Mouse (Mus musculus): ENCODE measurements around the gene Plch2.

Plch2 gene

DNA sequence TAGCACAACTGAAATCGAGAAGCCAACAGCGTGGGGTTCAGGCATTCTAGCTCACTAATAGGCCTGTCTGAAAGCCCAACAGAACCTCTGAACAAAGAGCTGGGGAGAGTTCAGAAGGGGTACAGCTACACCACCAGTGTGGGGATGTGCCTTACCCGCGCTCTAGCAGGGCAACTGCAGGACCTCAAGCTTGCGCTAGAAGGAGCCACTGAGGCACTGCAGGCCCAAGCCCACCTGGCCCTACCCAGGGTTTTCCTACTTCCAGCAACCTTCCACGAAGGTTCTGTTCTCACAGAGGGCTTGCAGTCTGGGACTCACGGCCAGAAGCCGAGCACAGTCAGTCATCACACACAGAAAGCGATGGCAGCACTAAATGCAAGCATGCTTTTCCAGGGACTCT is 18.6 kb upstream of the Plch2 start:
- no peak for DNase-seq (ENCODE audit: low read depth in 1 of 2, low spot score in 2 of 2)

DNA sequence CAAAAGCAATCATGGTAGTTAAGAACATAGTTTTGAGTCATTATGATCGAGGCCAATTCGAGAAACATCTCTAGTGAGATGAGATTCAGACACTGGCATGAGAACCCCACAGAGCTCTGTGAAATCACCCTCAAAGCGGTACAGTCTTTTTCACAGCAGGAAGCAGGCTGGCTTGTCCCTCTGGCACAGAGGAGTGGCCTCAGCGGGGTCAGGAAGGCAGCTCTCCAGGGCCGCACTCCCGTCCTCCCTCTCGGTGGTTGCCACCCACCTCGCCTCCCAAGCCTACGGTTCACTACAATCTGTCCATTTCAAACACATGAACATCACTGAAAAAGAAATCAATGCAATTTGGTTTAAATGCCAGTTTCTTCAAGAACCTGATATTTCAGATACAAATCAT is 17.8 kb upstream of the Plch2 start:
- no peak for DNase-seq (ENCODE audit: low read depth in 1 of 2, low spot score in 2 of 2)

DNA sequence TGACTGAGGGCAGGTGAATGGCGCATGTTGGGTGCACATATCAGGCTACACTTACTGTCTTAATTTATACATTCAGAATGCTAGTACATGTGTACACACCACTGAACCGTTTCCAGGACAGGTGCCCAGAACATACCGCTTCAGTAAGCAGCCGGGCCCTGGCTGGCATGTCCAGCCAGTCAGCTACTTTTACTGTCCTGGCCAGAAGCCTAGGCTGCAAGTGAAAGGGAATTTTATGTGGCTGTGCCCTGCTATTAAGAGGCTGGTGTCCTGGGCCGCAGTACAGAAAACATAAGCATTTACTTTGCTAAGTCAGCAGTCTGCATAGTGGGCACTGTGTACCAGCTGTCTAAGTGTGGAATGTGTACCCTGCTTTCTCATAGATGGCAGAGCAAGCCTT is 14.3 kb upstream of the Plch2 start:
- DNase-seq (ENCODE audit: low read depth in 1 of 2, low spot score in 2 of 2) = no peak

DNA sequence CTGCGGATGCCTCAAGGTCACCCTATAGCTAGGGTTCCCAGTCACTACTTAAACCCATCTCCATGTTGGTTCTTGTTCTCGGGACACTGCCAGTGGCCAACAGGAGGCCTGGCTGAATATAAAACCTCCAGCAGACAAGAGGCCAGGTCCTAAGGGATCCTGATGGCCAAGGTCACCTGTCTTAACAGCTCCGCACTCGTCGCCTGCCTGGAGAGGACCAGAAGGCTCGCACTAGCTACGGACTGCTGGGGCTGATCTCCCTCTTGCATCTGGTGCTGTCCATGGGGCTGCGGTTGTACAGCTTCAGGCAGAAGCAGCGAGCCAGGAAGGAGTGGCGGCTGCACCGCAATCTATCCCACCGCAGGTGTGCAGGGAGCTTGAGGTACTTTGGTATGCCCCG is 13.6 kb upstream of the Plch2 start:
- DNase-seq (ENCODE audit: low read depth in 1 of 2, low spot score in 2 of 2) = no peak

DNA sequence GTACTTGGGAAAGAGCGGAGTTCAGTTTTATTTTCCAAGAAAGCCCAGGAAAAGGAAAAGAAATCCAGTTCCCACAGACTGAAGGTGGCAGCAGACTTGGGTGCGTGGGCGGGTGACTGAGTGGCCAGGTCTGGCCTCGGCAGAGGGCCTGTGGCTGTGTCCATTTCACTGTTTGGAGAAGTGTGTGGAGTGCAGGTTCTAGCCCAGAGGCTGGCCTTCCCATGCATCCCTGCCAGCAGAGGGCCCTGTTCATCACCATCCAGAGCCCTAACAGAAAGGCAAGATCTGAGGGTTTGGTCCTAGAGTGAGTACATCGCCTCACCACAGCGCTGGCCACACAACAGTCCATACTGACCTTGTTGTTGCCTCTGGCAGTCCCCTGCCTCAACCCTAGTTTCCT is 12.6 kb upstream of the Plch2 start:
- DNase-seq (ENCODE audit: low read depth in 1 of 2, low spot score in 2 of 2) = no peak

DNA sequence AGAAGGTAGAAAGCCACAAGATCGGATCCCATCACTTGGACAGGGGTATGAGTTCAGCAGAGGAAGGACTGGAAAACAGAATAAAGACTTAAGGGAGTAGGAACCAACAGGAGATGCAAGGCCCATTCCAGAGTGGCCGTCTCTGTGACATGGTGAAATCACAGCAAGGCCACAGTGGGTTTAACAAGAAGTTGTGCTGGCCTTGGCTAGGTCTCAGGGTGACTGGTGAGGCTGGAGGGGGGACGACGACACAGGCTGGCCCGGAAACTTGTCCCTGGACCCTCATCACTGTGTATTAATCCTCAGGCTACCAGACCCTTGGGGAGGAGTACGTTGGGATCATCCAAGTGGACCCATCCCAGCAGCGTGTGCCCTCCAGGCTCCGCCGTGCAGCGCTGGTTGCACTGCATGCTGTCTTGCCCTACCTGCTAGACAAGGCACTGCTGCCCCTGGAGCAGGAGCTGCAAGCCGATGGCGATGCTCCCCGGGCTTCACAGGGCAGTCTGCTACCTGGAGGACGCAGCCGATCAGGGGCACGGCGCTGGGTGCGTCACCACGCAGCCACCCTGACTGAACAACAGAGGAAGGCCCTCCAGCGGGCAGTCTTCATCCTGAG is 11.9 kb upstream of the Plch2 start:
- no peak for DNase-seq (ENCODE audit: low read depth in 1 of 2, low spot score in 2 of 2)

DNA sequence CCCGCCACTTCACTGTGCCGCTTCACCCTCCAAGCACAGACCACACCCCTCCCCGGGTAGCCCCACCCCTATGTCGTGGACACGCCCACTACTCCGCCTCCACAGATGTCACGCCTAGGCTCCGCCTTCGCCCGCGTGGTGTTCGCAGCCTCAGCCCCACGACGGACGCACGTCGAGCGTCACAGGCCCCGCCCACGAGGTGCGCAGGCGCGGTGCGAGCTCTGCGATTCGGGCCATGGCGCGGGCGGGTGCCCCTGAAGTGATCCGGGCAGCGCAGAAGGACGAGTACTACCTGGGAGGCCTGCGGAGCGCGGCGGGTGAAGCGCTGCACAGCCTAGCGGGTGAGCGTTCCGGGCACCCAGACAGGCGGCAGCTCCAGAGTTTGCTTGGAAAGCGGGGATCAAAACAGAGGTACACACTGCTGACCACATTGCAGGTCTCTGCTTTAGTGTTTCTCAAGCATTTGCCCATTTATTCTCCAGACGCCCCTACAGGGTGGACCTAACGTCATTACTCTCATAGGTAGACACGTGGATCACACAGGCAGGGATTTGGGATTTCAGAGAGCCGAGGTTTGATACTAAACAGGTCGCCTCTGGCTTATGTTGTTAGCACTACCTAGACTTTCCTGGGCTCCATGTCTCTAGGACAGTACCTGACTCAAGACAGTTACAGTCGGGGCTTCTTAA is 10.4 kb upstream of the Plch2 start, which contains the start of gene Pex10:
Gene Pex10, plus strand, starts transcription at position 183 of the 689 bp plus-strand sequence.
- peak; percentile 89 to 98 for DNase-seq (ENCODE audit: low read depth in 1 of 2, low spot score in 2 of 2)

DNA sequence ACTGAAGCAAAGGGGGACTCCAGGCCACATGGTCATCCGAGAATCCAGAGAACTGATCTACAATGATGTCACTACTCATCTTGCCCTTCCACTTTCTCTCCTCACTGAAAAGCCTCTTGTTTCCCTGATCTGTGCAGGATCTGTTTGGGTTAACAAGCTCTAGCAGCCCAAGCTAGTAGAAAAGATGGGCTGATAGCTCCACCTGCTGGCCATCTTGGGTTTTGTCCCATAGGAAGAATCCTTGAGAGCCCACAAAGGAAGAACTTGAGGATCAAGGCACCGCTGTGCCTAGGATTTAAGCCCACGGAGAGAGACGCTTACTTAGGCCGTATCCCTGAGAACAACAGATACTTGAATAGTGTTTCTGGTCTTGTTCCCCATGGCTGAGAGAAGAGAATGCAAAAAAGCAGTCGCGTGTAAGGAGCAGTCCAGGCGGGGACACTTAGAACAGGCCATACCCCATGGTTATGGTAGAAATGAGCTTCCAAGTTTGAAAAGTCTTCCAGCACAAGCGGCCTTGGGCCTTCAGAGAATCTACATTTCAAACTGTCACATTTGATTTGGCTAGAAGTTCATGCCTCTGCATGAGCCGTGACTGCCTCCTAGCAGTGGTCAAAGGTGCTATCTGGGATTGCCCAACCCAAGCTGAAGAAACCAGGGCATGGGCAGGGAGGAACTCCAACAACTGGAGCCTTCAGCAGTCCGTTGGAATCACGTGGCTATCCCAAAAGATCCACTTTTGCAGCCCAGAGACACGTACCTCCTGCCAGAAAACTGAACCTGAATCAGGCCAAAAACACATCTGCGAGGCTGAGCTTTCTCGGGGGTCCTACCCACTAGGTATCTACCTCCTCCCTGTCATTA is 9.6 kb upstream of the Plch2 start:
- peak; percentile 60 to 81 for DNase-seq (ENCODE audit: low read depth in 1 of 2, low spot score in 2 of 2)

DNA sequence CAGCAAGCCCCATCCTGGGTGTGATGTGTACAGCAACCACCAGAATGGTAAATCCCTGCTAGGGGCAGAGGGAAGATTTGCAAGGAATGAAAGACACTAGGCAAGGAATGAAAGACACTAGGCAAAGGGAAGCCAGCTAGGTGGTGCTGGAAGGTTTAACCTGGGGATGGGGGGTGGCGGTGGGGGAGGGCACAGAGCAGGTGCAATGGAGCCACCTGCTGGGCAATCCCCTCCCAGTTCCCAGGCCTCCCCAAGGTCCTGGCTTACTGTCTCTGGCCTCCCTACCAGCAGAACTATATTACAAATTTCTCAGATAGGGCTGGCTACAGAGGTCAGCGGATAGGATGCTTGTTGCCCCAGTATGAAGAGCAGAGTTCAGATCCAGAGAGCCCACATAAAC is 7.9 kb upstream of the Plch2 start:
- DNase-seq (ENCODE audit: low read depth in 1 of 2, low spot score in 2 of 2) = no peak

DNA sequence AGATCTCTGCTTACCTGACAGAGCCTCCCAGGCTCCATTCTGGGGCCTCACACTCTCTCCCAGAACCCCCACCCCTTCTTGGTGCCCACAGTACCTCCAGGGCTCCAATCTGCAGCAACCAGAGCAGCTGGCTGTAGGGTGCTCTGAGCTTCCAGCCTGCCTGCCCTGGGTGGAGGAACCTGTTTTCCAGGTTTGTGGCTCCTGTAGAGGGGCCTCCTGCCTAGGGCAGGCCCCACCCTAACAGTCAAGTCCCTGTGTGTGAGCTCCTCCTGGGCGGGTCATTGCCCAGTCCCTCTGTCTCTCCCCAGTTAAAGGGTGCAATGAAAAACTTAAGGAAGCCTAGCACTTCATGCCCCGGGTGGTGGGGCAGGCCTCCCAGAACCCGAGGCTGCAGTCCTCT is 7.3 kb upstream of the Plch2 start:
- DNase-seq (ENCODE audit: low read depth in 1 of 2, low spot score in 2 of 2) = no peak

DNA sequence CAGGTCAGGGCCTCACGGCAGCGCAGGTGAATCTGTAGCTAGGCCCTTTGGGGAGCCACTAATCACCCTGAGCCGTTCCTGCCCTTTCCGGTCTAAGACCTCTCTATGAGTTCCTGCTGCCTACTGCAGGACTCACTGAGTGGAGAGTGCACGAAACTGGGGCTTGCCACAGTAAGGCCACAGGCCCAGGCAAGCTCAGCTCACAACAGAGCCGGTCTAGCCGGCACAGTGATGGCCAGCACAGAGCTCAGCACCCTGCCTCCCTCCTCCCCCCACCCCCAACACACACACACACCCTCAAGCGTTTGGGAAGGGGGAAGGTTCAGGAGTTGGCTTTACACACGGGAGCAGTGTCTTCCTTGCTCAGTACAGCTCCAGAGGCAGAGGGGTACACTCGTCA is 1.7 kb upstream of the Plch2 start:
- no peak for DNase-seq (ENCODE audit: low read depth in 1 of 2, low spot score in 2 of 2)

DNA sequence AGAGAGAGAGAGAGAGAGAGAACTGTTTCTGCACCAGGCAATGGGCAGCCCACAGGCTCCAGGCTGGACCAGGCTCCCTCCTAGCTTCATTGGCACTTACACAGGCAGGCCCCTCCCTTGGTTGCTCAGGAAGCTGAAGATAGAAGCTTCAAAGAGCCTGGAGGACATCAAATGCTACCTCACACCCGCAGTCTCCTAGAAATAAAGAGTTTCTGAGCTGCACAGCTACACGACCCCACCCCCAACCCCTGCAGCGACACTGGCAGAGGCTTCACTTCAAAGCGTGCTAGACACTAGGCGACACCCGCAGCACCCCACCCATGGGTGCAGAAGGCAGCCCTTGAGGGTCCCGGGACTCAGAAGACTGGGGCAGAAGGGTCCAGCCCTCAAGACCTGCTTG is 6.5 kb downstream of the Plch2 start:
- DNase-seq (ENCODE audit: low read depth in 1 of 2, low spot score in 2 of 2) = no peak

DNA sequence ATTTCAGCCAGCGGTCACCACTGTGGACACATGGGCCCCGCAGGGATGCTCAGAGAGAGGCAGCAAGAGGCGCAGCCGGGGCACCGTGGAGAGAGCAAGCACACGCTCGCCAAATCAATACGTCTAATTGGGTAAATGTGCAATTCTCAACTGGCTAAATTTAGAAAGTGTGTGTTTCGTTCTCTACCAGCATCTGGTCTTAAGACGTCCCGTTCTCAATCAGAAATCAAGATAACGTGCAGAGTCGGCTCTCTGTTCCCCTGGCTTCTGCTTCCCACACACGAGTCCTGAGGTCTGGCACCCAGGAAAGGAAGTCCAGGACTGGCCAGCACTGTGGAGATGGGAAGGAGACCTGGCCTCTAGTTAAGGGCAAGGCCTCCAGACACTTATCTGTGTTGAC is 9.9 kb downstream of the Plch2 start:
- no peak for DNase-seq (ENCODE audit: low read depth in 1 of 2, low spot score in 2 of 2)

DNA sequence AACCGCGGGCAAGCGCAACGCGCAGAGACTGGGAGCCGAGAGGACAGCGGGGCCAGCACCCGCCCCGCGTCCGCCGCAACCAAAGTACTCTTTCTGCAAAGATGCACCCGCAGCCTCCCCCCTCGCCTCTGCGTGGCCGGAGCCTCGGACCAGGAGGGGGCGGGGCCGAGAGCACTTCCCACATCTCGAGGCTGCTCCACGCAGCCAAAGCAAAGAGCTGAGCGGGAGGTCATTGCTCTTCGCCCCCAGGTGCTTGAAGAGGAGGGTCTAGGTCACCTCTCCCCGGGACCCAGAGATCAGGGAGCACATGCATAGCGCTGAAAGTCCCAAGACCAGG is 13.3 kb downstream of the Plch2 start:
- no peak for DNase-seq (ENCODE audit: low read depth in 1 of 2, low spot score in 2 of 2)

DNA sequence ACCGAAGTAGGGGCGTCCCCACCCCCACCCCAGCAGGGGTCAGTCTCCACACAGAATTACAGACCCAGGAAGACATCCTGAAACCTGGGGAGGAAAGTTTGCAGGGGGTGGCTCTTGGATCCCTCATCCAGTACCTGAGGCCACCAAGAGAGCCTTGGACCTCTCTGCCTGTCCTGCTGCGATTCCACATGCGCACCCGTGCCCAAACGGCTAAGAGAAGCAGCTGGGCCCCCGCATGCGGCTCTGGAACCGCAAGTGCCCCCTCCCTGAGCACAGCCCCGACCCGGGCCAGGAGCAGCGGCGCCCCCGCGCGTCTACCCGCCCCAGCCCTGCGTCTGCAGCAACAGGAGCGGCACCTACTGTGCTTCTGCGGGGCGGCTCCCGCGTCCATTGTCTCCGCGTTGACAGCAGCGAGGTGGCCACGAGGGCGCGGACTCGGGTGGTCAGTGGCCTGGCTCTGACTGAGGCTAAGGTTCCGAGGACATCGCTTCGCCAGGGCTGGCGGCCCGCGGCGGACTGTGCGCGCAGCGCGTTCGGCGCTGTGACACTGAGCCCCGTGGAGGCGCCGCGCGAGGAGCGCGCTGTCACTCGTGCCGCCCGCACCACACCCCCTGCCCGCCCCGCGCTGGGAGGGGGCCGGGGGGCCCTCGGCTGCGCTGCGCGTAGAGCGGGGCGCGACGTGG is 13.8 kb downstream of the Plch2 start:
- DNase-seq (ENCODE audit: low read depth in 1 of 2, low spot score in 2 of 2) = no peak

DNA sequence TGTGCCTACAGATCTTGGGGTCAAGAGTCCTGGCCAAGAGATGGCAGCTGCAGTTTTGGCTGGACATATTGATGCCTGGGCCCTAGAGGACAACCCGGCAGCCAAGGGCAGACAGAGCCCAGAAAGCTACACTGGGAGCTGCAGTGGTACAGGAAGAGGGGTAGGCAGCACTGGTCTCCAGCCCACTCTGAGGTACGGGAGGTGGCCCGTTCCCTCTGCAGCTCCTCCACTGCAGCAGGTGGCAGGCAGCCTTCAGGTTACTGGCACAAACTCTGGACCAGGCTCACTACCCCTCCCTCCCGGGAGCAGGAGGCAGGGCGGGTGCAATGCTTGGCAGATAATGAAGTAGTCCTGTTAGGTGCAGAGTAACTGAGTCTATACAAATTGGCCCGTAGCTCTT is 15.9 kb downstream of the Plch2 start:
- no peak for DNase-seq (ENCODE audit: low read depth in 1 of 2, low spot score in 2 of 2)

DNA sequence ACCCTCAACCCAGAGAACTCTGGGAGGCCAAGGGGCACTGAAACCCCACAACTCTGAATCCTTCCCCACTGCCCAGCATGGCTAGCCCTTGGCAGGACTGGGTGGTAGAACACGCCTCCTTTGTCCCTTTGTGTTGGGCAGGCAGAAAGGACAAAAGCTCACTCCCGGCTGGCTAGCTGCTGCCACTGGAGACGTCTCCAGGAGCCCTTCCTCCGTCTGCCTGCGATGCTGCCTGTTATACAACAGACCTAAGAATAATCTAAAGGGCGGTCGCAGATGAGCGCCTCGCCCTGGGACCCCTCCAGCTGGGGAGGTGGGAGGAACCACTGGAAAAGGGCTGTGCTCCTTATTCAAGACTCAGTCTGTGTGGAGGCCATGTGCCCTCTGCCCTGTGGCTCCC is 16.4 kb downstream of the Plch2 start:
- no peak for DNase-seq (ENCODE audit: low read depth in 1 of 2, low spot score in 2 of 2)

DNA sequence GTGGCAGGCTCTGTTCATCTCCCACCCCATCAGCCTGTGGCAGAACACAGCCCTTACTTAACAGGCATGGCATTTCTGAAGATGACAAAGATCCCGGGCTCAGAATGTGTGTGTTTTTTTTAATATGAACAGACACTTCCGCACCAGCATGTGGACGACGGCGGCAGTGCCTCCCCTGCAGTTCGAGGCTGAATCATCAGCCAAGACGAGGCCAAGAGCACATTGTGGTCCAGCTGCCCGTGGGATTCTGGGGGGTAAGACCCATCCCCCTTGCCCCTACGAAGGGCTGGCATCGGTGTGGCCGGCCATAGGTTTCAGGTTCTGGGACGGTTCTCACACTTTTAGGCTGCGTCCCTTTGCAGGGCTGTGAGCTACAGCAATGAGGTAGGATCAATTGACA is 21.8 kb downstream of the Plch2 start:
- DNase-seq (ENCODE audit: low read depth in 1 of 2, low spot score in 2 of 2) = no peak

DNA sequence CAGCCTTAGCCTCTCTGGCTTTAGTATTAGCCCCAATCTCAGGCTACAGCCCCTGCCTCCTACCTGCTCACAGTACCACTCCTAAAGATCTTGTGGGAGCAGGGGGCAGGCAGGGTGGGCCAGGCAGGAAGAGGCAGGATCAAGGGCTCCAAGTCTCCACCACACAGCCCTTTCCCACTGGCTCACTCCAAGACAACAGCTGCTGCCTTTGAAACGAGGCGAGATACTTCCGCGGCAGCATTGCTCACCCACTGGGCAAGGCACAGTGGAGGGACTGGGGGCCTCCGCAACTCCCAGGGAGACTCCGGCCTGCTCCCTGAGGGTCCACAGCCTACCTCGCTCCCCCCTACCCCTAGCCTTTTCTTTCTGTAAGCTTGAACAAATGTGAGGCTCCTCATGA is 22.4 kb downstream of the Plch2 start:
- no peak for DNase-seq (ENCODE audit: low read depth in 1 of 2, low spot score in 2 of 2)

DNA sequence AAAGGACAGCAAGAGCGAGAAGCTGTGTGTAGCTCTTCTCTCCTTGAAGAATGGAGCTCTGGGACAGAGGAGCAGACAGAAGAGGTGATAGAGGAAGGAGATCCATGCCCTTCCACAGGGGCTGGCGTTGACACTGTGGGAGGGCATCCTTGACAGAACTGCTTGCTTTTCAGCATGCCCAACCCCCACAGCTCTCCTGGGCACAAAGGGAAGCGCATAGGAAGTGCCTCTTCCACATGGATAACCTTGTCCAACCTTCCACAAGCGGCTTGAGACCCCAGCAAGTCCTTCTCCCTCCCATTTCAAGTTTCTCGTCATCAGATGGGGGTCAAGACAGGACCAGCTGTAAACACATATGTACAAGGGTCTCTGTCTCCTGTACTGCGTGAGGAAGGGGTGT is 23.5 kb downstream of the Plch2 start:
- no peak for DNase-seq (ENCODE audit: low read depth in 1 of 2, low spot score in 2 of 2)

DNA sequence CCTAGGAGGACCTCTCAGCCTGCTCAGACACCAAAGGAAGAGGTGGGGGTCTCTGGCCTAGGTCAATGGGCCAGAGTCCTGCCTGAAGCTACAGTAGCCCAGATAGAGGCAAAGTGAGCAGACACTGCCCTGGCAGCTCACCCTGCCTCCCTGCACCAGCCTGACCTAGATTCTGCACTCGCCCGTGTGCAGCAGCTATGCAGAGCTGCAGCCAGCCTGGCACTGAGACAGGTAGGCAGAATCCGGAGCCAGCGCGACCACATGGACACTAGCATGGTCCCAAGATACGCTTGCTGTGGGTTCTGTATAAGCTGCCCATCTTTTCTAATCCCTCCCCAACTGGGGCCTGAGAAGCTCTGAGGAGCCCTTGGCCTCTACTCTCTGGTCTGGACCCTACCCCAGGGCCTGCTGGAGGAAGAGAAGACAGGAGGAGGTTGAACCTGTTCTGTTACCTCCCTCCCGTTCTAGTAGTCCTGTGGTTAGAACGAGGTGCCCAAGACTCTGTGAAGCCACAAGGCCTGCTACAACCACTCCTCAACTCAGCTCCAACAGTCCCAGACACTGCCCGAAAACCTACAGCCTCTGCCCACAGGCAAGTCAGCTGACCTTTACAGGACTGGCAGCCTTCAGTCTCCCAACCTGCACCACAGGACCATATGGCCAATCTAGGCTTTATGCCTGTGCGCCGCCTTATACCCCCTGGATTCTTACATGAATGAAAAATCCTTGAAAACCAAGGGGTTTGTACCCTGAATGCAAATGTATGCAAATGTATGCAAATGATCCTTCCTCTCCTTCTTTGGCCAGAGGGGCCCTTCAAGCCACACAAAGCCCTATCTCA is 32.2 kb downstream of the Plch2 start:
- no peak for DNase-seq (ENCODE audit: low read depth in 1 of 2, low spot score in 2 of 2)

Data from monocyte, adult 2 months (primary cell).